Mouse (Mus musculus) liver, postnatal 0 days (tissue): ENCODE results near the gene Gse1.

Experiments used
- CTCF ChIP-seq: sonication (generic); IDR thresholded peaks from 2 replicates; pipeline ENCODE4 v1.5.1; 2016; ENCODE audit warnings: antibody characterized with exemption, low read depth
- EP300 ChIP-seq: IDR thresholded peaks from 2 replicates; pipeline ENCODE4 v1.6.1; 2016; ENCODE audit warnings: antibody characterized with exemption, low read depth, mild to moderate bottlenecking

DNA sequence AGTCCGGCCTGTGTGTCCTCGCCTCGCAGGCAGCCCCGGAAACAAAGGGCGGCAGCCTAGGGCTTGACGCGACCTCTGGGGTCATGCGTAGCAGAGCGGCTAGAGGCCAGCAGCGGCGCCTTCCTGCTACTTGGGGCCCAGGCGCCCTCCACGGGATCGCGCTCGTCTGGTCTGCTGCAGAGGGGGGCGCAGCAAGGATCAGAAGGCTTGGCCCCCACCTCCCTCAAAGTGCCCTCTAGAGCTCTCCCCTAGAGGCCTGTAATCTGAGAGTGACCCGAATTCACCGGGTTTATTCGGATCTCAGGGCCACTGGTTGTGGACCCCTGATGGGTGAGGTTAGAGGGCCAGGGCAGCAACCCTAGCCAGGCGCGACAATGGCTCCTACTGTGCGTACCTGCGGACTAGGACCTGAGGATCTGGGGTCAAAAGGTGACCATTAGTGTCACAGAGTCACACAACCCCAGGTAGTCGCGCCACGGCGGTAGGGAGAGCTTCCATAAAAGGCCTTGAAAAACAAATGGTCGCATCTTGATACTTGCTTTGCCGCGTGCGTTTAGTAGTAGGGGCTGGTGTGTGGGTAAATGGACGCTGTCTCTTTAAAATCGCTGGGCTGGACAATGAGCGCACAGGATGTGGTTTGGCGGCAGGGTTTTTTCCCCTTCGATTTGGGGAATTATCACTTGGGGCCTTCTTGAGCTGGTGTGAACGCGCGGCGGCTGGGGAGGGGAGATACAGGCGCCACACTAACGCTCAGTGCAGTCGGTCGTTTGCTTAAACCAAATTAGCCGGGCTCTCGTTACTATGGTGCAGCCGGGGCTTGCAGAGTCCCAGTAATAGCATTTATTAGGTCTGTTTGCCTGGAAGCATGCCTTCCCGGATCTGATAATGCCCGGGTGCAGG is 258.5 kb downstream of the Gse1 start:
- TF ChIP-seq CTCF (peak; percentile 41; the same call in 1 of the 2 replicates), EP300 (peak; percentile 95)
